Comparison of ENCODE assay signal across 17 mouse cellular contexts in the genomic region with DNA sequence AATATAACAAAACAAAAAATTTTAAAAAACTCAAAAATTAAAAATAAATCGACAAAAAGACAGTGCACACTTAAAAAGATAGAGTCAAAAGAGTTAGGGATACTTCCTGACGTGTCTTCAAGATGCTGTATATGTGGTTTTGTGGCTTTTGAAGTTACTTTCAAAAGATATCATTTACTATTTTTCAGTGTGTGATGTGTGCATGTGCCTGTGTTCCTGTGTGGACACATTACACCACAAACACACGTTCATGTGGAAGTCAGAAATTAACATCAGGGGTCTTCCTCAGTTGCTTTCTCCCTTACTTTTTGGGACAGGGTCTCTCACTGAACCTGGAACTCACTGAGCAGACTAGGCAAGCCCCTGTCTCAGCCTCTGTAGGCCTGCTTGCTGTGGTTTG.
"Had no signal": no experiment of that assay in that cellular context is flagged by ENCODE, and none has a peak within 500 bp of the region (broad histone marks: within the 10 kb centered on the region; RNA-seq: fewer than 3 reads in every experiment).

No protein-coding gene starts in this region.

- H3K4me1 ChIP-seq: neural tube, embryonic 13.5 days; stomach, embryonic 15.5 days had no signal

- H3K9me3 ChIP-seq: liver, embryonic 13.5 days; neural tube, embryonic 13.5 days; stomach, embryonic 15.5 days had no signal

- DNase-seq: kidney, adult 9 months; kidney, postnatal 14 days; kidney, postnatal 4 days; layer of hippocampus, postnatal 36 days; liver, embryonic 13.5 days; lung, adult 2 months; lung, postnatal 14 days; lung, postnatal 4 days; midbrain, embryonic 14.5 days; retina, postnatal 1 day; right cerebral cortex, postnatal 25 days; spleen, adult 18-20 months; thymus, postnatal 25 days had no signal

- H3K9ac ChIP-seq: liver, embryonic 13.5 days; neural tube, embryonic 13.5 days; stomach, embryonic 15.5 days had no signal

- H3K27me3 ChIP-seq: liver, embryonic 13.5 days; neural tube, embryonic 13.5 days; stomach, embryonic 15.5 days had no signal

- H3K36me3 ChIP-seq: liver, embryonic 13.5 days; neural tube, embryonic 13.5 days; stomach, embryonic 15.5 days had no signal

- H3K27ac ChIP-seq: left cerebral cortex, adult 2 months; liver, embryonic 13.5 days; neural tube, embryonic 13.5 days; stomach, embryonic 15.5 days had no signal

- H3K4me2 ChIP-seq: liver, embryonic 13.5 days; midbrain, embryonic 11.5 days; neural tube, embryonic 13.5 days; stomach, embryonic 15.5 days had no signal

- H3K4me3 ChIP-seq: left cerebral cortex, adult 2 months; liver, embryonic 13.5 days; neural tube, embryonic 13.5 days; stomach, embryonic 15.5 days had no signal
